Mouse (Mus musculus) kidney, adult 8-10 months (tissue): Measurements from ENCODE around the gene Snap23.

Experiments used
- DNase-seq, 2 experiments: peaks; one replicate each; pipeline ENCODE4 v3.0.0; 2022

Gene Snap23

DNA sequence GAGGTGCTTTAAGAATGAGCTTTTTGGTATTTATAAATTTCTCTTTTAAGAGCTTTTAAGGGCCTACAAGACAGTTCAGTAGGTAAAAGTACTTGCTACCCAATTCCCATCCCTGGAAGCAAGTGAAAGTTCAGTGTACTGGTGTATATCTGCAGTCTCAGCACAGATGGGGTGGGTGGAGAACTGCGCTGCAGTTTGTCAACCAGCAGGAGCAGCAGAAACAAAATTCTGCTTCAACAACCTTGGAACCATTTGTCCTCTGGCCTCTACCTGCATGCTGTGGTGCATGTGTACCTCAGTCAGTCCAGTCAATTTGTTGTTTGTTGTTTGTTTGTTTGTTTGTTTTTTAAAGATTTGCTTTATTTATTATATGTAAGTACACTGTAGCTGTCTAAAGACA lies 24.8 kb downstream of the Snap23 start:
- DNase-seq = peak in 1 of 2 experiments; percentile 23

DNA sequence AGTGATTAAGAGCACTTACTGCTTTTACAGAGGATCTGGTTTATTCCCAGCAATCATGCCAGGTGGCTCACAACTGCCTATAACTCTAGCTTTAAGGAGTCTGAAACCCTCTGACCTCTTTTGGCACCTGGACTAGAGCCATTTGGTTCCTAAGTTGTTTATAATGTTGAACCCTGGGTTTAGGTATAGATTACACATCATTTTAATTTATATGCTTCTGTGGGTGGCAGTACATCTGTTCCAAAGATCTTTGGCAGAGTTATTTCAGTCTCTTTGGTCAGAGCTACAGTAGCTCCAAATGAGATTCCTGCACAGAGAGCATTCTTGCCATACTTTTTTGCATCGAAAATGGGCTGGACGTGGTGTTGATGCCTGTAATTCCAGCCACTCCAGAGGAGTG lies 30.3 kb downstream of the Snap23 start:
- DNase-seq = no peak

DNA sequence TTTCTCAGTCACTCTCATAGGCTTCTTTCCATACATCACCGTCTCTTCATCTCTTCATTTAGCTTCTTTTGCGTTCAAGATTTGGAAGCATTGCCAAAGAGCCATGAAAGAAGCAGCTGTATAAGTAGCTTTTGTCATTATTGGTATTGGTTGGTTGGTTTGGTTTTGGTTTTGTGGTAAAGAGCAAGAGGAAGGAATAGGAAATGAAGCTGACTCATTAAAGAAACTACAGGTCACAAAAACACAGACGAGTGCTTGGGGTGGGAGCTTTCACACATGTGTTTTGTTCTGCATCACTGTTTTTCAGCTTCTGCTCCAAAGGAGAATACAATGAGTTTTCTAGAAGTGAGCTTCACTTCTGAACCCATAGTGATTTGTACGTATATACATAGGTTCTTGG lies 32.0 kb downstream of the Snap23 start:
- no peak for DNase-seq

DNA sequence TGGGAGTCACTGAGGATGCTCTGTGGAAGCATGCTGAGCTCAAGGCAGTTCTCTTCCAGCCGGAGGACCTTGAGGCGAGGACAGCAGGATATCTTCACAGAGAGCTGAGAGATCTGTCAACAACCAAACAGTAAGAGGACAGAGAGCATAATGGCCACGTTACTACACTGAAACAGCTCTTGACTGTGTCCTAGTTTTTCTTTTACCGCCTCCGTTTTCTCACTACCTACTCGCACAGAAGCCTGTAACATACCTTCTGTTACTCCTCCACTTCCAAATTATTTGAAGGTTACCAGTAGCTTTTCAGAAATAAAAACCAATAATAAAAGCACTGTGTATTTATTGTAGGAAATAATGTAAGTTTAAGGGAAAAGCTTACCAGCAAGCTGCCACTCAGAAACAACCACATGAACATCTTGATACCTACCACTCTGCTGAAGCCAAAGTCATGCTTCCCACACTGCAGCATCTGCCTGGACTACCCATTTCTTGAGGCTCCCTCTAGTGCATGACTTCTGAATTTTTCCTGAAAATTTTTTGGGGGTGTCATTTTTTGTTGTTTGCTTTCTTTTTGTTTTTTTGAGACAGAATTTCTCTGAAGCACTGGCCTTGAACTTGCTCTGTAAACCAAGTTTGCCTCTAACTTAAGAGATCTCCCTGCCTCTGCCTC lies 38.7 kb downstream of the Snap23 start:
- DNase-seq = no peak

DNA sequence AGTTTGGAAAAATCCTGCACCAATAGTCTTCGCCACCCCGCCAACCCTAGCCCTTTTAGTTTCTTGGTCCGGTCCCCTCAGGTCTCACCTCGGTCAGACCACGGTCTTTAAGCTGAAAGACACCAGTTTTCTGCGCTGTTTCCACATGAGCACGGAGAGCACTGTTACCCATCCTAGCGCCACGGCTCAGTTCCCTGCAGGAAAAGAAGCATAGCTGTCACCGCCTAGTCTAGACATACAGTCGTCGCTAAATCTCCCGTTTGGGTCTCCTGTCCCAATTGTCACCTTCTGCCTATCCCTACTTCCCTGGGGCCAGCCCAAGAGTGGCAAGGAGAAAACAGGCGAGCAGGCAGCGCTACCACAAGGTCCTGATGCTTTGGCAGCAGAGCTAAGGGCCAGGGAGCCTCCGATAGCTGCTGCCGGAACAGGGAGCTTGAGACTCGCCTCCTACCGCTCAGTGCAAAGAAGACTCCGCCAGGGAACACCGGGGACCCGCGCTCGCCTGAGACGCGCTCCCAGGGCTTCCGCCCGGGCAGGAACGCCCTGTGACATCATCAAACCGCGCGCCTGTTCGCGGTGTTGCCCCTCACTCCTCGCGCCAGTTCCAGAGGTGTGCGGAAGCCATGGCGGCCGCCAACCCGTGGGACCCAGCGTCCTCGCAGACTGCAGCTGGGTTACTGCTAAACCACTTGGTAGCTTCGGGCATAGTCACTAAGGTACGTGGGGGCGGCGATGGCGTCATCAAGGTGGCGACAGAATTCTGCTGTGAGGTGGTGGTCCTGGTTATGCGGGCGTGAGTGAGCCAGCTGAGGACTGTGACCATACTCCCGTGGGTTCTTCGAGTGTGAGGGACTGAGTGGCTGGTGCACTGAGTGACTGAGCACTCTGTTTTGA lies 41.6 kb downstream of the Snap23 start, which contains the start of the genes Haus2 and Lrrc57:
Gene Haus2, plus strand, starts transcription at position 554 of the 894 bp plus-strand sequence.
Gene Lrrc57, minus strand, starts transcription at position 691 of the 894 bp plus-strand sequence.
- peak; percentile 77 to 87 for DNase-seq

DNA sequence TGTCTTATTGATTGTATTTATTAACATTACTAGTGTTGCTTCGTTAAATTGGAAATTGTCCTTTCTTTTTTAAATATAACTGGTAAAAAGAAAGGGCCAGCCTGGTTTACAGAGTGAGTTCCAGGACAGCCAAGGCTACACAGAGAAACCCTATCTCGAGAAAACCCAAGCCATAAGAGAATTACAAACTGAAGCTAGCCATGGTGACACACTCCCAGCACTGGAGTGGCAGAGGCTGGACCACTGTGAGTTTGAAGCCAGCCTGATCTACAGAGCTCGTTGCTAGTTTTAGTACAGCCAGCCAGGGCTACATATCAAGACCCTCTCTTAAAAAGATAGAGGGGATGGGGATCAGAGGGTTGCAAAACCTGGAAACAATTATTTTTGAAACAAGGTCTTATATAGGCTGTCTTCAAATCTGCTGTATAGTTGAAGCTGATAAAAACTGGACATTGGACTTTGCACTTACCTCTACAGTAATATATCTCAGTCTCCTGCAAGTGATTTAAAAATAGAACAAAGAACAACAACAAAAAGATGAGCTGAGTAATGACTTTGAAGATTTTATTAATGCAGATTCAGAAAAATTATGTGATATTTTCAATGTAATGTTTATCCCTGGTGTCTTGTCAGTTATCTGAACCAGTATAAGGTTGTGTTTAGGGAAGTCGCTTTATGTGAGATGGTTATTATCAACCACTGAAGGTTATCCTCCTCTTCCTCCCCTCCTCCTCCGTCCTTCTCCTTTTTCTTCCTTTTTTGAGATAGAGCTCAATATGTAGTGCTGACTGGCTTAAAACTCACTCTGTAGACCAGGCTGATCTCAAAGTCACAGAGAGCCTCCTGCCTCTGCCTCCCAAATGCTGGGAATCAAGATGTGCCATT lies 49.0 kb downstream of the Snap23 start:
- DNase-seq = no peak

DNA sequence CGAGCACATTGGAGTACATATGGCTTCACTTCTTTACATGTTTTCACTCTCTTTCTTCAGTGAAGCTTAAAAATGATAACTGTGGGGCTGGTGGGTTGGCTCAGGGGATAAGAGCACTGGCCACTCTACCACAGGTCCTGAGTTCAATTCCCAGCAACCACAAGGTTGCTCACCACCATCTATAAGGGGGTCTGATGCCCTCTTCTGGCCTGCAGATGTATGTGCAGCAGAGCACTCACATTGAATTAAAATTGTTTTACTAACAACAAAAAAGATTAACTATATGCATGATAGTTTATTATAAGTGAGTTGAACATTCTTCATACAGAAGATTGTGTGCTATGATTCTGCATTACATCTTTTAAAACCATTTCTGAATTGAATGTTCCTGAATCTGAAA lies 52.1 kb downstream of the Snap23 start:
- no peak for DNase-seq

DNA sequence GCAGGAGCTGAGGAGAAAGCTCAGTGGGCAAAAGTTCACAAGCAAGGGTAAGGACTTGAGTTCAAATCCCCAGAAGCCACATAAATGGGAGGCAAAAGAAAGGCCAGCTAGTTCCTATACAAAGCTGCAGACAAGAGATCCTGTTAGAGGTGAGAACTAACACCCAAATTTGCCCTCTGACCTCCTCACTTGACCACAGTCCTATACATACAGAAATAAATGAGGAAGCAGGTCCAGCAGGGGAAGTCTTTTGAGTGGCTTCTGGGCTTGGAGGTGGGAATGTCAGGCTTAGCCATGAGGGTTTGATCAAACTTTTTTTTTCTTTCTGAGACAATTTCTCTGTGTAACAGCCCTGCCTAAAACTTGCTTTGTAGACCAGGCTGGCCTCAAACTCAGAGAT lies 55.4 kb downstream of the Snap23 start:
- no peak for DNase-seq

DNA sequence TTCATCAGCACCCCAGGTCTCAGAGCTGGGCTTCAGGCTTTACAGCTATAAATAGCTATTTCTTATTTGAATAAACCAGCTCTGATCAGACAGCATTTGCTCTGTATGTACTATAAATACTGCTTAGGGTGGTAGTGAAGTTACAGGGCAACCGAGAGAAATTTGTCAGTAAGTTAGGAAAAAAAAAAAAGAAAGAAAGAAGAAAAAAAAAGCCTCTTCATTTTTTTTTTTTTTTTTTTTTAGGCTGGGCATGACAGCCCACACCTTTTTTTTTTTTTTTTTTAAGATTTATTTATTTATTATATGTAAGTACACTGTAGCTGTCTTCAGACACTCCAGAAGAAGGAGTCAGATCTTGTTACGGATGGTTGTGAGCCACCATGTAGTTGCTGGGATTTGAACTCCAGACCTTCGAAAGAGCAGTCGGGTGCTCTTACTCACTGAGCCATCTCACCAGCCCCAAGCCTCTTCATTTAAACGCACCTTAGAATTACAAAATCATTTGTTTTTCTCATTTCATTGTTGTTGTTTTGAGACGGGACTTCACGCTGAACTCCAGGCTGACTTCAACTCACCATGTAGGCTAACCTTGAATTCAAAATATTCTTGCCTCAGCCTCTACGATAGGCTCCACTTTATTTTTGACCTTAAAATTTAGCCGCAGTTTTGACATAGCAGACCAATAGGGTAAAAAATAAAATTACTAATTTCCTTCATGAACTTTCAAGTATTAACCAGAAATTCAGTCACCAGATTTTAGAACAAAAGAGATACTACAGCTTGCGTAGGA lies 60.8 kb downstream of the Snap23 start:
- DNase-seq = no peak

DNA sequence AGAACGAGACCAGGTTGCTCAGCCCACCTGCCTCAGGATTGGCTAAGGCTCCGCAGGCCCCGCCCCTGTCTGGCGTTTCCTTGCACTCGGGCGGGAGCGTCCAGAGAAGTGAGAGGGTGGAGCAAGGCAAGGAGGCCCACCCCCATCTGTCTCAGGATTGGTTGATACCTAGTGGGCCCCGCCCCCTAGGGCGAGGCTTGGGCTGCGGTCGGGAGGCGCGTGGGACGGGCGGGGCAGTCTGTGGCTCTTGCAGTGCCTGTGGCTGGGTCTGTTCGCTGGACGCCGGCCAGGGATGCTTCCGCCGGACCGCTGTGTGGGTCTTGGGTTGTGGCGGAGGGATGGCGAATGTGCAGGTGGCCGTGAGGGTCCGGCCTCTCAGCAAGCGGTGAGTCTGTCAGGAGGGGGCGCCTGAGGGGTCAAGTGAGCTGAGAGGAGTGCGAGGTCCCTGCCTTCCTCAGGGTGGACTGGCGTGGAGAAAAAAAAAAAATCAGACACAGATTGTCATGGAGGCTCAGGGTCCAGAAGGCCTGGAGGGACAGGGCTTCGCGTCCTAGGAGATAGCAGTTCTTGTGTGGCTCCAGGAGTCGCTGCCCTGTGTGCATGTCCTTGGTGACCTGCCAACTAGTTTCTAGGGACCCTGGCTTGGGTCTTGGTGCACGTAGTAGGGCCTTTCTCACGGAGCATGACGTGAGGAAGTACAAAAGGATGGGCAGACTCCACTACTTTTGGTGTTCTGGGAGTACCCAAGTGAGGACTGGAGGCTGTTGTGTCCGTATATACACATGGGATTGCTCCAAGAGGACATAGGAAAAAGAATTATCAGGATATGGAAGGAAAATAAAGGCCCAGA lies 61.6 kb downstream of the Snap23 start, which contains the start of gene Stard9:
Gene Stard9, plus strand, starts transcription at position 236 of the 850 bp plus-strand sequence.
- DNase-seq = peak; percentile 98 to 99

DNA sequence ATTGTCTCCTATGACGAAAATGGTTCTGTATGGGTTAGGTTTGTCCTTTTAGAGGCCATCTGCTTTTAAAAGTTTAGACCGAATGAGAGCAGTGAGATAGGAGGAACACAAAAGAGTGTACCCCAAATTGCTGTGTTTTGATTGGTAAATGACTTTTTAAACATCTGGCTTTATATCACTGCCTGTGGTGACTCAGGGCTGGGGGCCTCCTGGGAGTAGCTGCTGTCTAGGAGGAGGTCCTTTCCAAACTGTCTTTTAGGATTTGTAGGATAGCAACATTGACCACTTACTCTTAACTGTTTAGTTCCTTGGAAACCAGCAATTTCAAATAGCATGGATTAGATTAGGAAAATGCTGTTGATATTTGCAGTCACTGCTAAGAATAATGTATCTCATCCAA lies 62.8 kb downstream of the Snap23 start:
- DNase-seq = no peak

DNA sequence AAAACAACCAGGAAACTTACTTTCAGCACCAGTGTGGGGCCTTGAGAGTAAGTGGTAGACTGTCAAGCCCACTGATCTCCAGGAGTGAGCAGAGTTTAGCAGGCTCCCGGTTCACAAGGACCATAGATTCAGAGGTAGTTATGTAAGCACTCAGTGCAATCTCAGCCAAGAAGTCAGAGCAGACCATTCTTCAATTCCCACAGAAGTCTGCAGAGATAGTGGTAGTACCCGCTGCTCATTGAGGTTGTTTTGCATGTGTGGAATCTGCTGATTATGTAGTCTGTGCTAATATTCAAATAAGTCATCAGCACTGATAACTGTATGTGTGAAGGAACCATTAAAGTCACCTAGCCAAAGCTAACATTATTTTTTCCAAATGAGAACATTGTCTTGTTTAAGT lies 63.2 kb downstream of the Snap23 start:
- DNase-seq = no peak

DNA sequence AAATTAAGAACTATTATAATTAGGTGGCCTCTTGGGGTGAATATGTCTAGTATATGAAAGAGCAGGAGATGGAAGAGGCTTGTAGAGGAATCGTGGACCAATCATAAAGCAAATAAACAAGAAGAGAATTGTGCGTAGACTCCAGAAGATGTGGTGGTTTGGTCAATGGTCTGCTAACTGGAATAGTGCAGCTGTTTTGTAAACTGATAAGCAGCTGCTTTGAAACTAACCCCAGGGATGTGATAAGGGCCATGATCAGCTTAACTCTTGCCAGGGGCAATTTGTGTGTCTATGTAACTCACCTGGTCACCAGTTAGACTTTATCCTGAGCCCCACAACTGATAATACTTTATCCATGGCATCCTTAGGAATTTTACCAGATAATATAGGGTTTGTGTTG lies 64.0 kb downstream of the Snap23 start:
- no peak for DNase-seq

DNA sequence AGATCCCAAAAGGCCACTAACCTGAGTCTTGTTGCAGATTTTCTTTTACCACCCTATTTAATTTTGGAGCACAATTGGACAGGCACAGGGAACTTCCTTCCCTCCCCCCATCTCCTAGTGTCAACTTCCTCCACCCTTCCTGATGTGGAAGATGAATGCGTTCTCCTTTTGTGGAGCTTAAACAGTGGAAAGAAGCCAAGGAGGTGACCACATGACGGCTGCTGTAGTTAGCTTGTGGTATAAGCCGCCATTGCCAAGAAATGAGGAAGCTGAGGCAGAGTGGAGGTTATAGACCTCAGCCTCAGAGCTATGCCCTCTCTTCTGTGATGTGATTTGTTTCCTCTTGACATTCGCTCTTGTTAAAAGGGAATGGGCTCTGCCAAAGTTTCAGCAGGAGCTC lies 64.5 kb downstream of the Snap23 start:
- DNase-seq = peak; percentile 46 to 56

DNA sequence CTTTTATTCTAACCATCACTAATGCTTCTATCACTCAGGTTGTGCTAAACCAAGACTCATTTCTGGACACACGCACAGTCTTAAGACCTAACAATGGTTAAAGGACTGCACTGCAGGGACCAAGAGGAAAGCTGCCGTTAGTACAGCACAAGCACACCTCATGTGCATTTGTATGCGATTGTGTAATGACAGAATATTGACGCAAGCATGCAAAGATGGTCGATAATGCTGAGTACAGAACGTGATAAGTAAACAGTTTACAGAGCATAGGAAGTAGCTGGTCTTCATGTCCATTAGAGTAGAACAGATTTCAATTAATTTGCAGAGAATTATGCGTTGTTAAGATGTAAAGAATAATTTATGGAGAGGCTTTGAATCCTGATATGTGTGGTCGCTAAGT lies 73.4 kb downstream of the Snap23 start:
- no peak for DNase-seq

DNA sequence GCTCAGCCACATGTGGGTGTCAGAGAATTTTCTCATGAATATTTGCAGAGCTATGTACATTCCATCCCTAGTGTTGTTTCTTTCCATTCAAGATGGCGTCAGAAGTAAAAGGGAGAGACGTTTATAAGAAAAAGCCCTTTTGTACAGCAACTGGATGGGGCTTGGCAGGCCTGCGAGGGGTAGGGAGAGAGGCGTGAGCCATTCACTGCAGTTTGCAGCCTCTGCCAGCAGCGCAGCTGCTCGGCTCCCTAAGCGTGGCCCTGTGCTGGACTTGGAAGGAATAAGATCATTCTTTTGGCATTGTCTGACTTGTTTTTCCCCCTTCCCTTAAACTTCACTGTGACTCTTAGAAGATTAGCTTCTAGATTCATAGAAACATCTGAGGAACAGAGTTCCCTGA lies 76.4 kb downstream of the Snap23 start:
- peak in 1 of 2 experiments; percentile 19 for DNase-seq

DNA sequence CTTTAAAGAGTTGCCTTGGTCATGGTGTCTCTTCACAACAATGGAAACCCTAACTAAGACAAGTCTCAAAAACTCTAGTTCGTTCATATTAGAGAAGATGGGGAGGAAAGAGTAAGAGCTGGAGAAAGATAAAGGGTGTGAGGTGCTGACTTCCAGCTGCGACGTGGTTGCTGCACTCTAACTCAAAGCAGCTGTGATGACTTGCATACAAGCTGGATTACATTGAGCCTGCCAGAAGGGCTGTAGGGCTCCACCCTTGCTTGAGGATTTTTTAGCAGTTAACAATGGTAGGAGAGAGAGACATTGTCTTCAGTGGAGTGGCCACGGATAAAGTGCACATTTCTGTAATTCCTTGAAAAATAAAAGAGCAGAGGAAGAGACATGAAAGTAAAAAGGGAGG lies 79.3 kb downstream of the Snap23 start:
- DNase-seq = no peak
